Mouse (Mus musculus) thymus, adult 2 months (tissue): Measurements from ENCODE around the gene Podnl1.

Source experiments
- CTCF ChIP-seq: fragments of 200-500 bp; IDR thresholded peaks from 2 replicates; pipeline ENCODE4 v1.5.1; 2012; ENCODE audit warnings: mild to moderate bottlenecking, control low read depth, low read length, moderate library complexity, borderline replicate concordance; ENCODE audit not compliant: control insufficient read depth, poor library complexity, insufficient read depth; ENCODE audit errors: extremely low read depth
- POLR2A ChIP-seq: fragments of 200-500 bp; IDR thresholded peaks from 2 replicates; pipeline ENCODE4 v1.6.1; 2012; ENCODE audit warnings: mild to moderate bottlenecking, low read length, control low read depth, moderate library complexity; ENCODE audit not compliant: control insufficient read depth, poor library complexity, insufficient read depth; ENCODE audit errors: extremely low read depth

GRCm38 (mm10) chr8:84149181-84149580 is 23.4 kb downstream of the Podnl1 start:
- TF ChIP-seq POLR2A, result no peak
- no peak for TF ChIP-seq CTCF
